Mouse (Mus musculus): ENCODE measurements at regions not wholly inside any gene's neighbourhood (a gene's known extent, or its start where the extent isn't known, plus 50 kb on each side); places are given as distances from the start of the nearest gene placed in this dataset.

GRCm38 (mm10) chr15:56844574-56844973 is 632.9 kb downstream of the Slc22a22 start:
- no peak for TF ChIP-seq CTCF (IDR thresholded peaks at IDR 0.05)
- TF ChIP-seq EP300 (IDR thresholded peaks at IDR 0.05) = no peak
